Mouse (Mus musculus) bone marrow, adult 2 months (tissue): ENCODE data around the gene Bcat2.

Source experiments
- CTCF ChIP-seq: fragments of 200-500 bp; IDR thresholded peaks from 2 replicates; pipeline ENCODE4 v1.5.1; 2011; ENCODE audit warnings: low read length, control low read depth; ENCODE audit not compliant: control insufficient read depth, insufficient read depth
- POLR2A ChIP-seq: fragments of 200-500 bp; IDR thresholded peaks from 2 replicates; pipeline ENCODE4 v1.6.1; 2011; ENCODE audit warnings: low read depth, mild to moderate bottlenecking, control low read depth, low read length, borderline replicate concordance; ENCODE audit not compliant: control insufficient read depth

- TF ChIP-seq CTCF (no peak), POLR2A (no peak)
These were observed 67.8 kb downstream of the Bcat2 start for GRCm38 (mm10) chr7:45637710-45638109.
